Mouse (Mus musculus) testis, adult 2 months (tissue): ENCODE results near the gene Sap30l. TPM values are rescaled to one million over a fixed set of nuclear protein-coding genes. Genes with fewer than 3 reads are reported as not detected.

Source experiments
- H3K27ac ChIP-seq: fragments of 200-500 bp; 2 replicates; pipeline ENCODE4 v1.5.1; 2012; ENCODE audit warnings: low read depth, low read length; ENCODE audit not compliant: control insufficient read depth, insufficient read depth
- H3K27me3 ChIP-seq: fragments of 200-500 bp; 2 replicates; pipeline ENCODE4 v1.6.1; 2012; ENCODE audit warnings: mild to moderate bottlenecking, low read length, moderate library complexity; ENCODE audit not compliant: control insufficient read depth, insufficient read depth
- H3K36me3 ChIP-seq: fragments of 200-500 bp; 2 replicates; pipeline ENCODE4 v1.6.1; 2012; ENCODE audit warnings: mild to moderate bottlenecking, low read length; ENCODE audit not compliant: control insufficient read depth, insufficient read depth
- H3K4me1 ChIP-seq: fragments of 200-500 bp; 2 replicates; pipeline ENCODE4 v1.6.1; 2012; ENCODE audit warnings: low read length; ENCODE audit not compliant: control insufficient read depth, insufficient read depth
- H3K4me3 ChIP-seq: fragments of 200-500 bp; 2 replicates; pipeline ENCODE4 v1.5.1; 2012; ENCODE audit warnings: low read depth, mild to moderate bottlenecking, low read length, moderate library complexity, mixed read lengths; ENCODE audit not compliant: control insufficient read depth
- CTCF ChIP-seq: fragments of 200-500 bp; IDR thresholded peaks from 2 replicates; pipeline ENCODE4 v1.5.1; 2012; ENCODE audit warnings: low read depth, mild to moderate bottlenecking, inconsistent platforms, low read length, moderate library complexity; ENCODE audit not compliant: control insufficient read depth, insufficient read depth, insufficient replicate concordance
- POLR2A ChIP-seq: fragments of 200-500 bp; IDR thresholded peaks from 2 replicates; pipeline ENCODE4 v1.6.1; 2012; ENCODE audit warnings: low read depth, mild to moderate bottlenecking, inconsistent platforms, low read length, moderate library complexity; ENCODE audit not compliant: control insufficient read depth
- polyA plus RNA-seq: library from polyadenylated mRNA; depleted of rRNA; stranded (reverse); fragments of >200 nt; gene quantifications from 2 replicates; pipeline ENCODE4 v1.2.3, GENCODE M21; 2012

The Sap30l gene
- polyA plus RNA-seq, 1 experiment = 3.1 TPM

DNA sequence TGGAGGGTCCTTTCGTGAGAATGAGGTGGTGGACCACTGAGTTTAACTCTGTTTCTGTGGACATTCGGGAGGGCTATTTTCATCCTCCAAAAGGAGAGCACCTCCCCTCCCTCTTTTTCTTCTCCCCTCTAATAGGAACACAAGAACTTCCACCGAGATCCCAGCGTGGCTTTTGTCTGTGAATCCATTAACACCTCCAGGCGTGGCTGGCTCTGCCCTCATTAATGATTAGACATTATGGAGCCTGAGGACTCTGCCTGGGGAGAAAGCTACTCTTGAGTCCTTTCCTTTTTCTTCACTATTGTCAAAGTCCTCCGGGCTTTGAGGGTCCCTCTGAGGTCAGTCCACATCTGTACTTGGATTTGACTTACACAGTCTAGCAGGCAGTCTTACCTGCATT lies 34.3 kb upstream of the Sap30l start:
- Histone ChIP-seq H3K27me3 (no peaks in the 10 kb centered on the region), H3K4me1 (no peaks in the 10 kb centered on the region), H3K27ac (no peak overlapping the region), H3K4me3 (peak overlapping the region; percentile 8), H3K36me3 (no peaks in the 10 kb centered on the region)
- TF ChIP-seq CTCF (no peak), POLR2A (no peak)

DNA sequence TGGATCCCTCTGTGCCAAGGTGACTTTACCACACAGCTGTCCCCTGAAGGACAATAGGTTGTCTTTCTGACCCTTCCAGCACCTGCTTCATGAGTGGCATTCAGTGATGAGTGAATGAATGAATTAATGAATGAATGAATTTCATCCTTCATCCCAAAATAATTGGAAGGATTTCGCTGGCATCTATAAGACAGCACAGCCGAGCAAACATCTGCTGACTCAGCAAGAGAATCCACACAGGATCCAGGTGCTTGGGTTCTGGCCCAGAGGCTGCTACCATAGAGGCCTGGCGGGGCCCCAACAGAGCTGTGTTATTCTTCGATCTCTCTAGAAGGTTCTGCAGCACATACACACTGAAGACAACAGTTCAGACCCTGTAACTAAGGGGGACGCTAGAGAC lies 30.7 kb upstream of the Sap30l start:
- Histone ChIP-seq H3K27me3 (no peaks in the 10 kb centered on the region), H3K36me3 (no peaks in the 10 kb centered on the region), H3K27ac (no peak overlapping the region), H3K4me1 (no peaks in the 10 kb centered on the region), H3K4me3 (no peak overlapping the region)
- TF ChIP-seq CTCF (no peak), POLR2A (no peak)

DNA sequence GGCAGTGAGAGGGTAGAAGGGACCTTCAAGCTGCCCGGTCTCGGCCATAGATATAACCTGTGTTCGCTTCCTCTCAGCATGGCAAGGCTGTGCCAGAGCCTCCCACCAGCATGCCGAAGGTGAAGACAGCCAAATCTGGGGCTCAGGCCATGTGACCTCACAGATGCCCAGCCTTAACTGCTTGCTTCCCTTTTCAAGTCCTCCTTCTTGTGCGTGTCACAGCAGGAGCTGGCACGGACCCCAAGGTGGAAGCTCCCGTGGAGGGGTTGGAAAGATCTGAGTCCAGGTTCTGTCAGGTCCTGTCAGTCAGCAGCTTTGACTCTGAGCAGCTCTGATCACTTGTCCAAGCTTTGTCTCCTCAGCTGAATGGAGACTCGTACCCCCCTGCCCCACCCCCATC lies 29.8 kb upstream of the Sap30l start:
- no peaks in the 10 kb centered on the region for H3K36me3 ChIP-seq

DNA sequence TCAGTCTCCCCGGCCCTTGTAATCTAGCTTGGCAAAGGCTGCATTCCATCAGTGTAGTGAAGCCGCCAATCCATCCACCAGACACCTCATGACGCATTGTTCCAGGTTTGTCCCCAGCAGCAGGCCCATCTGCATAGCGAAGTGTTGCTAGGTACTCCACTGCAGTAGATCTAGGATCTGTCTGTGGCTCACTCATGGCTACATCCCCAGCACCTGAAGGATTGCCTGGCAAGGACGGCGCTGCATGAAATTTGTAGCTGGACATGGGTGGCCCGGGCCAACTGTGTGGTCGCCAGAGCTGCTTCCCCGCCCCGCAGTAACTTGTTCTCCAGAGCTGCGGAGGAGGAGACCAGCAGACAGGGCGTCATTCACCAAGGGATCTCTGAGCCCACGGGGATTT lies 28.0 kb upstream of the Sap30l start:
- H3K36me3 ChIP-seq = no peaks in the 10 kb centered on the region
- no peak overlapping the region for H3K4me3 ChIP-seq
- TF ChIP-seq POLR2A (no peak), CTCF (no peak)
- no peaks in the 10 kb centered on the region; the same call in 1 of the 2 replicates for H3K4me1 ChIP-seq
- no peaks in the 10 kb centered on the region for H3K27me3 ChIP-seq
- H3K27ac ChIP-seq = no peak overlapping the region

More for the DNA sequence above, 29.8 kb upstream of the Sap30l start:
- Histone ChIP-seq H3K4me3 (no peak overlapping the region), H3K27me3 (no peaks in the 10 kb centered on the region), H3K27ac (no peak overlapping the region), H3K4me1 (no peaks in the 10 kb centered on the region)
- TF ChIP-seq POLR2A (no peak), CTCF (no peak)

DNA sequence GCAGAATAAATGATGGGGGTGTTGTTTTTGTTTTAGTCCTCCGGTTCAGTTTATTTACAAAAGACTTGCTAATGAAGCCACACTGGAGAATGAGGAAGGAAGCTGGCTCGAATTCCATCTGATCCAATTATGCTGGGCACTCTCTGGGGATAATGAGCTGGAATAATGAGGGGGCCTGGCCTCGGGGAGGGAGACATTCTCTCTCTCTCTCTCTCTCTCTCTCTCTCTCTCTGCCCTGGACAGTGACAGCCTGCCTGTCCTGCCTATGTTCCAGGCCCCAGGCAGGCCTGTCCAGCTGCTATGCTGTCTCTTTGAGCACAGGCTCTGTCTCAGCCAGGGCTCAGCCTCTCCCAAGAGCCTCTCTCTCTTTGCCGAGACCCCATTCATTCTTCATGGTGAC lies 27.5 kb upstream of the Sap30l start:
- H3K4me3 ChIP-seq = no peak overlapping the region
- TF ChIP-seq CTCF (no peak), POLR2A (no peak)

GRCm38 (mm10) chr11:57775868-57776267 lies 25.6 kb upstream of the Sap30l start:
- no peak for TF ChIP-seq POLR2A
- no peaks in the 10 kb centered on the region; the same call in 1 of the 2 replicates for H3K4me1 ChIP-seq
- no peaks in the 10 kb centered on the region for H3K36me3 ChIP-seq
- no peaks in the 10 kb centered on the region for H3K27me3 ChIP-seq
- no peak overlapping the region for H3K27ac ChIP-seq
- no peak overlapping the region for H3K4me3 ChIP-seq

More for the DNA sequence above, 27.5 kb upstream of the Sap30l start:
- no peaks in the 10 kb centered on the region for H3K27me3 ChIP-seq
- H3K27ac ChIP-seq = no peak overlapping the region
- H3K4me1 ChIP-seq = no peaks in the 10 kb centered on the region; the same call in 1 of the 2 replicates
- no peaks in the 10 kb centered on the region for H3K36me3 ChIP-seq

- Histone ChIP-seq H3K4me3 (no peak overlapping the region), H3K27me3 (no peaks in the 10 kb centered on the region), H3K36me3 (no peaks in the 10 kb centered on the region), H3K4me1 (no peaks in the 10 kb centered on the region; the same call in 1 of the 2 replicates), H3K27ac (no peak overlapping the region)
- TF ChIP-seq CTCF = no peak
- TF ChIP-seq POLR2A = no peak
Observed at GRCm38 (mm10) chr11:57776546-57776945, 24.9 kb upstream of the Sap30l start.

GRCm38 (mm10) chr11:57778349-57778748 lies 23.1 kb upstream of the Sap30l start:
- H3K4me3 ChIP-seq = no peak overlapping the region
- H3K27ac ChIP-seq = no peak overlapping the region
- H3K4me1 ChIP-seq = no peaks in the 10 kb centered on the region; the same call in 1 of the 2 replicates
- TF ChIP-seq CTCF (peak; percentile 91), POLR2A (no peak)
- no peaks in the 10 kb centered on the region for H3K36me3 ChIP-seq
- H3K27me3 ChIP-seq = no peaks in the 10 kb centered on the region
